Mouse (Mus musculus) kidney, postnatal 0 days (tissue): Measurements from ENCODE around the gene Gm11009. TPM values are rescaled to one million over a fixed set of nuclear protein-coding genes. Genes with fewer than 3 reads are reported as not detected.
"Not testable (repeated sequence)": the region's sequence is repeated elsewhere in the genome, so short reads cannot be mapped to it uniquely, and the experiment has no call there.

Source experiments
- ATAC-seq: fragments of 200-750 bp; cut with Nextera tagmentation; replicated peaks from 2 replicates; pipeline ENCODE4 v1.8.0; 2017; ENCODE audit warnings: low read depth, moderate number of reproducible peaks, moderate TSS enrichment, moderate library complexity; ENCODE audit not compliant: low FRiP score
- DNase-seq: peaks from one replicate; pipeline ENCODE4 v3.0.0-alpha.2; 2016; ENCODE audit warnings: low spot score
- H3K27ac ChIP-seq: fragments of 300-500 bp; sonication (generic); 2 replicates; pipeline ENCODE4 v1.5.1; 2014; ENCODE audit warnings: mild to moderate bottlenecking
- H3K27me3 ChIP-seq: fragments of 300-500 bp; sonication (generic); 2 replicates; pipeline ENCODE4 v1.6.1; 2014; ENCODE audit warnings: low read length, mixed read lengths; ENCODE audit not compliant: insufficient read depth
- H3K36me3 ChIP-seq: fragments of 300-500 bp; sonication (generic); 2 replicates; pipeline ENCODE4 v1.6.1; 2014; ENCODE audit warnings: low read length, mixed read lengths; ENCODE audit not compliant: insufficient read depth
- H3K4me1 ChIP-seq: fragments of 300-500 bp; sonication (generic); replicated peaks from 2 replicates; pipeline ENCODE4 v1.6.1; 2014; ENCODE audit warnings: antibody characterized with exemption, low read length, mixed read lengths; ENCODE audit not compliant: insufficient read depth
- H3K4me2 ChIP-seq: fragments of 300-500 bp; sonication (generic); 2 replicates; pipeline ENCODE4 v1.6.1; 2014; ENCODE audit warnings: mild to moderate bottlenecking, low read length, moderate library complexity, mixed read lengths
- H3K4me3 ChIP-seq: fragments of 300-500 bp; sonication (generic); replicated peaks from 2 replicates; pipeline ENCODE4 v1.5.1; 2014; ENCODE audit warnings: low read depth, low read length
- H3K9ac ChIP-seq: fragments of 300-500 bp; sonication (generic); 2 replicates; pipeline ENCODE4 v1.6.1; 2014; ENCODE audit warnings: low read depth, low read length
- H3K9me3 ChIP-seq: fragments of 300-500 bp; sonication (generic); replicated peaks from 2 replicates; pipeline ENCODE4 v1.6.1; 2016; ENCODE audit warnings: low read length, inconsistent platforms, mixed read lengths
- WGBS: fragments of 180-500 bp; shearing (Covaris S2); extraction: QIAGEN DNeasy Blood & Tissue Kit; methylation state at CpG from one replicate; pipeline ENCODE4 v1.1.7; 2014; 5-methylcytosine and 5-hydroxymethylcytosine counted together
- polyA plus RNA-seq: library from polyadenylated mRNA; unstranded; fragments of >200 nt; fragmentation: Nextera tagmentation; extraction: Ambion mirVana; gene quantifications from 2 replicates; pipeline ENCODE4 v1.2.1, GENCODE M21; 2015

Gm11009 gene
- polyA plus RNA-seq: not detected in 2 replicates

DNA sequence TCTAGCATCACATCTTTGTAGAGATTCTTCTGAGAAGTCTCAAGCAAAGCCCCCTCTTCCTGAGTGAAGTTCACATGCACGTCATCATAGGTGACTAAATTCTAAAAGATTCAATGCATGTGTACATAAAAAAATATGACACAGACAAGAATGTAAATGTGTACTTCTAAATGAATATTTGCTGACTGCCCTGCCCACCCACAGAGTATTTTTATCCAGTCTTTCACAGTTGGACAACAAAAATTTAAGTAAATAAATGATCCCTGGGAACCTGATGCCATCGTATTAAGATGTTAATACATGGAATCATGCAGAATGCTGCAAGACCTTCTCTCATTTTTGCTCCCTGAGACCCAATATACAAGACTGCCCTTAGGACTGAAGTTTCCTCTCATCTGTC lies at the start of gene Gm11009:
Gm11009 (minus strand) TSS at position 101 of the 400 bp plus-strand sequence.
- no CpG with 5 or more reads among the region's 2 CpGs for WGBS
- H3K4me1 ChIP-seq, H3K9me3 ChIP-seq, H3K27ac ChIP-seq, H3K9ac ChIP-seq, H3K4me2 ChIP-seq, ATAC-seq, H3K27me3 ChIP-seq, H3K4me3 ChIP-seq, H3K36me3 ChIP-seq, DNase-seq: not testable (repeated sequence)

Other genes with a start within 250 kb of the Gm11009 start
- 0.66 and 0.86 TPM in 2 replicates for gene Gm2004, start 169.7 kb downstream of the Gm11009 start, polyA plus RNA-seq
- 6.9 and 12.9 TPM in 2 replicates for gene 2210418O10Rik, start 92.9 kb downstream of the Gm11009 start, polyA plus RNA-seq
- gene Gm14435, start 104.1 kb upstream of the Gm11009 start, polyA plus RNA-seq: 12.6 and 16.0 TPM in 2 replicates
- 14.7 and 16.5 TPM in 2 replicates for gene Gm14434, start 167.3 kb upstream of the Gm11009 start, polyA plus RNA-seq
- gene Zfp967, start 201.6 kb upstream of the Gm11009 start, polyA plus RNA-seq: not detected in 2 replicates